Mouse (Mus musculus) 416B (cell line): Measurements from ENCODE around the gene Cgnl1.
"Not testable (repeated sequence)": the region's sequence is repeated elsewhere in the genome, so short reads cannot be mapped to it uniquely, and the experiment has no call there.

Experiments used
- DNase-seq: peaks from one replicate; pipeline ENCODE4 v3.0.0; 2011; ENCODE audit warnings: low read depth

Cgnl1 gene

DNA sequence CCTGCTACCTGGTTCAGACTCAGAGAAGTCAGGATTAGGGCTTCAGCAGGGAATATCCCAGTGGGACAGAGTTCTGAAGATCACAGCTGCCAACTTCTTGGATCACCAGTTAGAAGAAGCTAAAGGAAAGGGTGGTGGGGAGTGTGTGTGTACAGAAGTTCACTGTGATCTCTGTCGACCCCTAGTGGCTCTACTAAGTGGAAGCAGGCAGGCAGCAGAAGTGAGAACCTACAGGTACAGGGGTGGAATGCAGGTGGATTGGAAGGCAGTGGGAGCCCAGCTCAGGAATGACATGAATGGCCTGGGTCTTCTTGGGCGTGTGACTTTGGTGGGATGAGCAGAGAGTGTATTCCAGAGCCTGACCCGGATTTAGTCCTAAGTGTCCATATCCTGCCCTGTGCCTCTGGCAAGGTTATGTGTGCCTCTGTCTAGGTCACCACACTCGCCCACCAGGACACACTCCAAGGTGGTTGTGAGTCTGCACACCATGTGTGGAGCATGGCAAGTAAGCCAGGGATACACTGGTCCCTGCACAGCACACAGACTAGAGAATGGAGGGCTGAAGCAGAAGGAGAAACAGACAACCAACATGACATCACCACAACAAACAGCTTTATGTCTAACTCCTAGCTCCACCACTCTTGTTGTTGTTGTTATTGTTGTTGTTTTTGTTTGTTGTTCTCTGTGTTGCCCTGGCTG, 147.4 kb downstream of the Cgnl1 start:
- peak; percentile 60 for DNase-seq

DNA sequence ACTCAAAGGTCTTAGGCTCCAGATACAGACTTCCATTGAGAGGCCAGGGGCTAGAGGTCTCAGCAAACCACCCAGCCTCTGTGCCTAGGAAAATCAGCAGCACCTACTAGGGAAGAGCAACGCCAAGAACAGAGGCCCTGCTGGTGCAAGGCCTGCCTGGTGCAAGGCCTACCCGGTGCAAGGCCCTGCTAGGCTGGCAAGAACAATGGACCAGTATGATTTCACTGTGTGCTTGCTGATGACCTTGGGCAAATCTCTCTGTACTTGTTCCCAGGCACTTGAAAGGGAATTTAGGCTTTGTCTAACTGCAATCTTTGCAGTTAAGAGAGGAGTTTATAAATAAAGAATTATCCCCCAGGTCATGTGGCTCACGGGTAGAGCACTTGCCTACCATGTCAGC, 148.8 kb downstream of the Cgnl1 start:
- no peak for DNase-seq

DNA sequence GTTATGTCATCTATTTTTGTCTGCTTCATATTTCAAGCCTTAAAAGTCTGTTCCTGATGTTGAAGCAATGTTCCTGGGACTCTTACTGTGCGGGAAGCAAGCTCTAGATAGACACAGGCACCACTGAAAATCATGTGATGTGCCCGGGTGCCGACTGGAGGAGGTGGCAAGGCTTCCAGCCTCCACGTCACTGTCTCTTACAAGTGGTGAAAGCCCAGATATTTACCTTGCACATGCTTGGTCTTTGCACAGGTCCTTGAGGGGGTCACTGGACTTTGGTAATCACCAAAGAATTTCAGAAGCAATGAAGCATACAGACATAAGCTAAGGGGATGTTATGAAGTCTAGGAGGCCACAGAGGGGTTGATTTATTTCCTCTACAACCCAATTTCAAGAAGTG, 149.4 kb downstream of the Cgnl1 start:
- DNase-seq, result no peak

DNA sequence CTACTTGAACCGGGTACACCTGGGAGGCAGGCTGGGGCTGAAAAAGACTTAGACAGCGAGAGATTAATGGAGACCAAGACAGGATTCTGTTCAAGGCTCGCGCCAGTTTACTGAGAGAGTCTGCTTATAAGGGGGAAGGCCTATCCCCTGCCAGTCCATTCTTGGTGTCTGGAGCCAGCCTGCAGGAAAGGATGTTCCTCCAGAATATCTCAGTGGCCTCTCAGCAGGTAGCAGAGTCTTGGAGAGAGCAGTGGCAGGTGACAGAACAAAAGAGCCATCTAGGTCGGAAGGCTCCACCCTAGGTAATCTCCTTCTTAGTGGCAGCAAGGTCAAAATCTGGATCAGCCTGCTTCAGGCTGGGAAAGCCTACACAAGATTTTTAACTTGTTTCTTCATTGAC, 151.3 kb downstream of the Cgnl1 start:
- not testable (repeated sequence) for DNase-seq

DNA sequence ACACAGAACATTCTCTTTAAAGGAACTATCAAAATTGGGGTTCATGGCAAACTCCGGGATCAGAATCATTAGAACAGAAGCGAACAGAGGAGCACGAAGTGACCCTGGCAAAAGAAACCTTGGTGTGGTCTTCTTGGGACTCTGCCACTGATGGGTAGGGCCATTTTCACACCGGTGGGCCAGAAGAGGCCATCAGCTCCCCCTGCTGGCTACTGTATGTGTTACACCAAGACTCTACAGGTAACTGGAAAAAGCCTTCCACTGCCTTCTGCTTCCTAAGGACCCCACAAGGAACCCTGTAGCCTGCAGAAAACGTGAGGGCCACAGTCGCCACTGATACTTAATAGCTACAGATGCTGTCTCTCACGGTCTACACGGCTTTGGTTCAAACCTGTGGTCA, 154.0 kb downstream of the Cgnl1 start:
- peak; percentile 28 for DNase-seq

DNA sequence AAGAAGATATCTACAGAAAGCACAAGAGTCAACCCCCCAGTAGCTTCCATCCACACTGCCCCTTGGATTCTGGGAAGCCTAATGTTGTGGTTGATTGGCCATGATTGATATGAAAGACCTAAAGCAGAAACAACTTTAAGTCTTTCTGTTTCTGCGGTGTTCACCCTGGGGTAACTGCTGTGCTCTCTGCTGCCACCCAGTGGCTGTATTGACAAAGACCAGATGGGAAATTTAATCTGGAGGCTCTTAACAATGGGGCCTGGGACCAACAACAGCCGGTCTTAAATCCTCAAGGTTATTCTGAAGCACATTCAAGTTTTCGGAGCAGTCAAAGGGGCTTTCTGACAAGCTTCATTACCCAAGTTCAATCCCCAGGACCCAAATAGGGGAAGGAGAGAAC, 155.2 kb downstream of the Cgnl1 start:
- DNase-seq, result peak; percentile 79

DNA sequence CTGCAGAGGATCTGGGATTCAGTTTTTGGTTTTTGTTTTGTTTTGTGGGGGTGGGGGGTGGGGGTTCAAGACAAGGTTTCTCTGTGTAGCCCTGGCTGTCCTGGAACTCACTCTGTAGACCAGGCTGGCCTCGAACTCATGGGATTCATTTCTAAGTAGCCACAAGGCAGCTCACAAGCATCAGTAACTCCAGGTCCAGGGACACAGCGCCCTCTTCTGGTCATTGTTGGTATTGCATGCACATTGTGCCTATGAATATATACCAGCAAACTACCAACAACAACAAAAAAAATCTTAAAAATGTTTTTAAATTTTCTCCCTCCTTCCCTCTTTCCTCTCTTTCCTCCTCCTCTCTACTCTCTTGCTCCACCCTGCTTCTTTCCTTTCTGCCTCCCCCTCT, 156.8 kb downstream of the Cgnl1 start:
- DNase-seq, result peak; percentile 57

DNA sequence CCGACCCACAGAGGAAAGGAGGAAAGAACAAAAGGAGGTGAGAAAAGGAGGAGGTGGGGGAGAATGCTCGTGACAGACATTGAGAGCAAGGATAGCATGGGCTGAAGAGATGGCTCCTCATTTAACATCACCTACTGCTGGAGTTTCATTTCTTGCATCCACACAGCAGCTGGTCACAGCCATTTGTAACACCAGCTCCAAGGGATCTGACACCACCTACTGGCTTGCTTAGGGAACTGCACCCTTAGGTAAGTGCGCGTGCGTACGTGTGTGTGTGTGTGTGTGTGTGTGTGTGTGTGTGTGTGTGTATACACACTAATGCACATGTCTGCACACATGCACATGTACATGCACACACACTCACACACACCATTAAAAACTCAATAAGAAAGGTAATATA, 158.4 kb downstream of the Cgnl1 start:
- peak; percentile 36 for DNase-seq

DNA sequence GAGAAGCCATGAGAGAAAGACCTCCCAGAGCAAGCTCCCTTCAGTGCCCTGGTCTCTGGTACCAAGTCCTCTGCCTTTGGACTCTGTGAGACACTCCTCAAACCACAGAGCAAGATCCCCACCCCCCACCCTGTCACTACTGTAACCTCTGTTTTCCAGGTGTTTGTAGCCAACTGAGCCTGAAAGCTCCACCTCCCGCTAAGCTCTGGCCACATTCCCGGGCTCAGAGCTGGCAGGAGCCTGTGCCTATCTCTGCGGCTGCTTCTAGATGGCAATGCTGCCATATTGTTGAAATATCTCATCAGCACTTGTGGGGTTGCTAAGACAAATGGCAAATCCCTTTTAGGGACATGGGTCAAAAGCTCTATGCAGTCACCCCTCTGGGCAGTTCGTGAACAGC, 159.5 kb downstream of the Cgnl1 start:
- no peak for DNase-seq

DNA sequence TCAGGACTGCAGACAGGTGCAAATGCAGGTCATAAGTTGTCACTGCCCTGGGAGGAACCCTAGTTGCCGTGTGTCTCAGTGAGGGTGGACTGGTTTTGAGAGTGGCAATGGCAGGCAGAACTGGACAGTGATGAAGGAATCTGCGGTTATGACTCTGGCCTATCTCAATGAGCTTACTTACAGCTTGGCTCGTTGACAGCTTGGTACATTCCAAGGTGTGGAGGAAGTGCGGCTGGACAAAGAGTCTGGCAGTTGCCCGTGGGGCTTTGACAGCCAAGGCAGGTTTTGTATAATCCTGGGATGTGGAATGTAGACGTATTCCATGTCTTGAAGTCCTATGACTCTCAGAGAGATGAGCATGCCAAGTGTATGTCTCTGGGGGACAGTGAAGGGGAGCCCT, 162.4 kb downstream of the Cgnl1 start:
- no peak for DNase-seq

DNA sequence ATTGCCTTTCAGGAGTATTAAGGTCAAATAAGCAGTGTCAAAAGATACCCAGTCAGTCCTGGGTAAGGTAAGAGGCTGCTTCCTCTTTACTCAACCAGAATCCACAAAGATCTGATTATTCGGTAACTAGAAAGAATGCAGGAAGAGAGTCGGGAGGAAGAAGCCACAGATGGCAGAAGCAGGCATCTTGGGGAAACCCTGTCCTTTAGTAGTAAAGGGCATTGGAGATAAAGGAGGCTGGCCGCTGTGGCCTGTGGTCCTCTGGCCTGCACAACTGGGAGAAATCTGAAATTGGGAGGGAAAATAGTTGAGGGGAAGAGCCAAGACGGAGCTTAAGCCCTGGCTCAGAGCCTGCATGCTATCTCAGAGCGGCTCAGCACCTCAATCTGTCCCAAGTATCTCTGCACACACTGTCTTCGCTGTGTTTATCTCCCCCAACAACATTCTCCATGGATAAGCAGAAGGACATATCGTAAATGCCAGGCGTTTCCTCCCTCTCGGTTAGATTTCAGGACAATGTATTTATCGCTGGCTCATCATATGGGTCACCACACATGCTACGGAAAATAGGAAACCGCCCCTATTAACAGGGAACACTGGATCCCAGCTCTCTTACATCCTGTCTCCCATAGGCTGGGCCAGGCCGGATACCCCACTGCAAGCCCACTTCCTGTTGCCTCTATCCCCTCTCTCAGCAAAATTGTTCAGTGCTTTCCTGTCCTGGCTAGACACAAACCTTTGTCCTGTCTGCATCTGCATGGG, 164.9 kb downstream of the Cgnl1 start:
- peak; percentile 38 for DNase-seq

DNA sequence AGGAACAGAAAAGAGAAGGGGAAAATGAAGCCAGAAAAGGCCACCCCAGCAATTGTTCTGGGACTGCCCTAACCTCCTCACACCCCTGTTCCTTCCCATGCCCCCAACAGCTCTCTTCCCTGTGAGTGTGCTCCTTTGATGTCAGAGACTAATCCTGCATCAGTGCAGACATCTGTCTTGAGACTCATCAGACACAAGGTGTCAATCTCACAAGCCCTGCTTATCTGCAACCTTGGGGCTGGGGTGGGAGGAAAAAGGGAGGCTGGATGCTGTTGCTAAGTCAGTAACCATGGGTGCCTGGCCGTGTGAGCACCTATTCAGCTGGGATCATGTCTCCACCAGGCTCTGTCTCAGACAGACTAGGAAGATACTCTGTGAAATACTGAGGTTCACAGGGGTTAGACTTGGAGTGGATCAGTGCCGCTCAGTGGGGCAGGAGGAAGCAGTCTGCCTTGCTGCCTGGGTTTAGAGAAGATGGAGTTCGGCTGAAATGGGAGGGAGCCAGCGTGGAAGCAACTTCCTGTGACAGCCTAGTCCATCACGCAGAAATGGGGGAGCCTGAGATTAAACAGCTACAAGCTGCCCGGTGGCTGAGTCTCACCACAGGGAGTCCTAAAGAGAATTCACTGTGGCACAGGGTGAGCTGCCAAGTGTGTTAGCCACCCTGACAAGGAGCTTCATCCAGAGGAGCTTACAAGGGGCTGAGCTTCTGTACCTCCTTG, 166.3 kb downstream of the Cgnl1 start:
- DNase-seq, result no peak

DNA sequence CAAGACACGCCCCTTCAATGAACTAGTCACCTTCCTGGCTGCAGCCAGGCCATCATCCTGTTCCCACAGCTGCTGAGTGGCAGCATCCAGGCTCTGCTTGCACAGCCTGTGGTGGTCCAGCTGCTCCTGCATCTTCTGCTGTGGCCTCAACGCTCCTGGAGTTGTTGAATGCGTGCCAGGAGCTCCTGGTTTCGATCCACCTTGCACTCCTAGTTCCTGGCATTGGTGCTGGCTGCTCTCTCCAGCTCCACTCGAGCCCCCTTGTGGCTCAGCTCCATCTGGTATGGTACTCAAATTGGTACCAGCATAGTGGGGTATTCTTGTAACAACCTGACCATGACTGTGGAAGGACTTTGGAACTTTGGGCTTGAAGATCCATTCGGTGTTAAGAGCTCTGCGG, 171.5 kb downstream of the Cgnl1 start:
- no peak for DNase-seq

DNA sequence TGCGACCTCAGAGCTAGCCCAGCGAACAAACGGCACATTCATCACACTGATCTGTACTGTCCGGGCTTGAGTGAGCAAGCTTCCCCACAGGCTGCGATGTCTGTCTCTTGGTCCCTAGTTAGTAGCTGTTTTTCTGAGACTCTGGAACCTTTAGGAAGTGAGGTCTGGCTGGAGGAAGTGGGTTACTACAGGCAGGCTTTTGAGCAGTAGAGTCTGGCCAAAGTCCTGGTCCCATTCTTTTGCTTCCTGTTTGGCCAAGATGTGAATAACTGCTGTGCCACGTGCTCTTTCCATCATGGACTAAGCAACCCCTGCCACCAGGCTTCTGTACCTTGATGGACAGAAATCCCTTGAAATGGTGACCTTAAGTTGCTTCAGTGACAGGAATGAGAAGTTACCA, 174.5 kb downstream of the Cgnl1 start:
- DNase-seq, result no peak

DNA sequence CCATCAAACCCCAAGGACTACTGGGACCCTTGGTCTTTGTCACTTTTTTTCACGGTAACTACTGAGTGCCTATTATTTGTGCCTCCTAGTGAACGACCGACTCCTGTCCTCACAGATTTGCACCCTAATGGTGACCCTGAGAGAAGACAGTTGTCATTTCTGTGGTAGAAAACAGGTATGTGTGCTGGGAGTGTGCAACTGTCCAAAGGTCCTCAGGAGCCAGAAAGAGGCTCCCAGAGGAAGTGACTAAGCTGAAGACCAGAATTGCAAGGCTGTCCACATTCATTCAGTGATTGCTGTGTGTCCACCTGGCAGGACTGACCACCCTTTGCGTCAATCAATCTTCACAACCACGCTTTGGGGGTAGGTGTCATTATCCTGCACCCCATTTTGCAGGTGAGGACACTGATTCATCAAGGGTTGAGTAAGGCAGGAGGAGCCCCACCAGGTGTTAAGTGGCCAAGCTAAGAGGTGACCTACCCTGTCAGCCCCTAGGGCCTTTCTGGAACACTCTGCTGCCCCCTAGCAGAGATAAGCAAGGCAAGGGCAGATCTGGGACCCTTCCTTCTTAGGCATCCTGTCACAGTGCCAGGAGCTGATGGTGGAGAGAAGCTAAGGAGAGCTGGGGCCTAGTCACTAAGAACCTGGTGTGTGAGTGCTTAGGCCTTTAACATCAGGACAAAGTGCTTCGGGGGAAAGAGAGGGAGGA, 178.7 kb downstream of the Cgnl1 start:
- DNase-seq, result no peak

DNA sequence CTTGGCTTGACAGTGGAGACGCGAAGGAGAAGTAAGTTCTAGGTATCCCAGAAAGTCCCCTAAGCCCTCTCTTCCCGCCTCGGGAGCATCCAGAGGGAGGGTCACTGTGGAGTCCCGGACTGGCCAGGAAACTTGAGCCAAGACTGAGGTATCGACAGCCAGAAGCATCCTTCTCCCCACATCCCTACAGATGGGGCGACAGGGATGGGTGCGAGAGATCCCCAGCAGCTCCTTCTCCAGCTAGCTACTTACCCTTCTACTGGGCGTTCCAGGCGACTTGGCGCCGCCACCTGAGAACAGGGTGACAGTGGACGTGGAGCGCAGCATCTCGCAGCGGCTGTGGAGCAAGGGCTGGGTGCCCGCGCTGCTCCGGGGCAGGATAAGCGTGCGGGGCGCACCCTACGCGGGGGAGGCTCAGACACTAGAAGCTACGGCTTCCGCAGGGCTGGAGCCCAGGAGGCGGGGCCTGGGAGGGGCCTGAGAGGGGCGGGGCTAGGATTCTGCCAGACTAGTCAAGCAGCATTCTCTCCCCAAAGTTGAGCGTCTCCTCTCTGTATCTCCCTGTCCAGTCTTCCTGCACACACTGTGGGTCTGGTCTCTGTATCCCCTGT, 179.4 kb downstream of the Cgnl1 start, which contains the start of gene Myzap:
TSS of gene Myzap (minus strand) at position 423 of the 611 bp plus-strand sequence.
- no peak for DNase-seq

DNA sequence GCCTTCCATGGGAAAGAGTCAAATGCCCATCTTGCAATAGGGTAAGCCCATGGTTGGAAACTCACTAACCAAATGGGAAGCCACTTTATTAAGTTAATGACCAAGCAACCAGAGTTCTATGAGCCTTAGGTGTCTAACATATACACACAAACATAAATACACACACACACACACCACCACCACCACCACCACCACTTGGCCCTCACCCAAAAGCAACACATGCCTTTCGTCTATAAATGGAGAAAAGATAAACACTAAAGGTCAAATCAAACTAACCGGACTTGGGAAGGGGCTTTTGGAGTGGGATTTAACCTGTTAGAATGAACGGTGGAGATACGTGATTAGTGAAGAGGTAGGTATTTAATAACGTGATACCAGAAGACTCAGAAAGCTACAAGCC, 180.3 kb downstream of the Cgnl1 start:
- DNase-seq, result no peak

DNA sequence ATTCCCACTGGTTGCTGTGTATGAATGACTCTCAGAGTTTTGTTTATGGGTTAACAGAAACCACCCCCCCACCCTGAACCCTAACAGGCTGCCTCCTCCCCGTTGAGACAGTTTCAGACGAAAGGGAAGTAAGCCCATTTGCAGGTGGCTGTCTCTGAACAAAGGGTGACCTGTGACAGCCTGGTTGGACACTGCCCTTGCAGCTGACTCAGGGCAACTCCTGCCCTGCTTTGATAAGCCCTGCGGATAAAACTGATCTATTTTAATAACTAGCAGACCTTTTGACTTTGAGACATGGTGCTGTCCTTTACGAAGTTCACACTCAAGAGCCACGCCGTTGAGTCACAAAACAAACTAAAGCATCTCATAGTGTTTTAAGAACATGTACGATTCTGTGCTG, 181.6 kb downstream of the Cgnl1 start:
- no peak for DNase-seq

DNA sequence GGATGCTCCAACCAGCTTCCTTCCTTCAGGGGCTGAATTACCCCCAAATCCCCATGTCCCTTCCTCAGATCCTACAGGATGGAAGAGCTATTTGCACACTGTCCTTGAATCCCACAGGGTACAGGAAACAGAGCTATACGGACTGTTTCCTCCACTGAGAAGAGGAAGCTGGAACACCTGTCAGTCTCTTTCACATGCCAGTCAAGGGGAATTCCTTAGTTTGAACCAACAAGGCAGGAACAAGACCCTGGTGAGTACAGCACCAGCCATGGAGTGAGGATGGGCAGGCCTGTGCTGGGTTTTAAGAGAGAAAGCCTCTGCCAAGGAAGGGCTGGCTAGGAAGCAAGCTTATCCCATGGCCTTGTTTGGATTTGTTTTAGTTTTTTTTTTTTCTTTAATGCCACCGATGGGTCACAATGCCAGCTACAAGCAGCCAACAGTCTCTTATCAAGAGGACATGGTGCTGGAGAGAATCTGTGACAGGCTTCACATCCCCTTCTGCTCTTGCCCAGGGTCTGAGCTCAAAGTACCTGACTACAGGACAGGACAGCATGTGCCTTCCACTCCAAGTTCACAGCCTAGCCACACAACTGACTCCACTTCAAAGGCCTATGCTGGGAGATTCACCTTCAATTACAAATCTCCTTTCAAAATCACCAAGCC, 182.3 kb downstream of the Cgnl1 start:
- DNase-seq, result no peak

DNA sequence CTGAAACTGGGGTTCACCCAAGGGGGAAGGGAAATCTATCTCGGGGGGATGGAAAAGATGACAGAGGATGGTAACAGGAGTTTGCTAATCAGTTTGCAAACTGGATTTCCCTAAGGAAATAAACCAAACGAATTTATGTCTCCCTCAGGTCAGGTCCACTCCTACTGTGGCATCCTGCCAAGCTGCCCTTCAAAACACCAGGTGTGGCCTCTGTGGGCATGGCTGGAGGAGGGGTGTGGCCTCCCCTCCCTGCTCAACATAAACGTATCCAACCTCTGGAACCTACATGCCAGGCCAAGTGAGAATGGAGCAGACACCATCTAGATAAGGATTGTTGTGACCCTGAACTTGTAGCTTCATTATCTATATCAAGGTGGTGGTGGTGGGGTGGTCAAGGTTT, 185.0 kb downstream of the Cgnl1 start:
- no peak for DNase-seq

DNA sequence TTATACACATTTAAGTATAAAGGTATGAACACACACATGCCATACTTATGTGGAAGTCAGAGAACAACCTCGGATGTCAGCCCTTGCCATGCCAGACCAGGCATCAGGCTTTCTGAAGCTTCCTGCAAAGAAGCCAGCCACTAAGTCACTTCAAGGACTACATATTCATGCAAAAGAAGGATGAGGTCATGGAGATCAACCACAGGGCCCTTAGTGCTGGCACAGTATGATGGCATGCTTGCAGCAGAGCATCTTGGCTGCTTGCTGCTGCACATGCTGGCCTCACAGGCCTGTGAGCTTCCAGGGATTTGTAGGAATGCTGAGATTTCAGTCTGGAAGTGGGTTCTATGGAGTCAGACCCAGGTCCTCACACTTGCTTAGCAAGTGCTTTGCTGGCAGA, 188.6 kb downstream of the Cgnl1 start:
- DNase-seq, result no peak
